Mouse (Mus musculus) kidney, adult 9 months (tissue): ENCODE measurements around the gene Gm10337.
A peak's percentile ranks its signal among the peaks of the same experiment; 100 is the strongest.

ENCODE experiments used
- DNase-seq: peaks from one replicate; pipeline ENCODE4 v3.0.0; 2022

The Gm10337 gene

GRCm38 (mm10) chr15:102500479-102500878 is 3.0 kb upstream of the Gm10337 start:
- DNase-seq = no peak

- no peak for DNase-seq
Observed at GRCm38 (mm10) chr15:102501084-102501814, 2.3 kb upstream of the Gm10337 start.

GRCm38 (mm10) chr15:102502254-102502840 is 1.2 kb upstream of the Gm10337 start:
- peak; percentile 47 for DNase-seq

- no peak for DNase-seq
Observed at GRCm38 (mm10) chr15:102503924-102504782, 631 bp downstream of the Gm10337 start.

GRCm38 (mm10) chr15:102505073-102505769 is 1.7 kb downstream of the Gm10337 start:
- no peak for DNase-seq

GRCm38 (mm10) chr15:102505770-102506463 is 2.4 kb downstream of the Gm10337 start:
- DNase-seq = no peak

- DNase-seq = no peak
Observed at GRCm38 (mm10) chr15:102506464-102506830, 2.9 kb downstream of the Gm10337 start.

- DNase-seq = no peak
Observed at GRCm38 (mm10) chr15:102506864-102507263, 3.3 kb downstream of the Gm10337 start.

- DNase-seq = no peak
Observed at GRCm38 (mm10) chr15:102507561-102507960, 4.0 kb downstream of the Gm10337 start.

GRCm38 (mm10) chr15:102508336-102508735 is 4.8 kb downstream of the Gm10337 start:
- DNase-seq = no peak

- DNase-seq = no peak
Observed at GRCm38 (mm10) chr15:102510110-102510509, 6.6 kb downstream of the Gm10337 start.

GRCm38 (mm10) chr15:102510590-102511284 is 7.2 kb downstream of the Gm10337 start:
- peak; percentile 84 for DNase-seq

- DNase-seq = no peak
Observed at GRCm38 (mm10) chr15:102511285-102511833, 7.8 kb downstream of the Gm10337 start.

- no peak for DNase-seq
Observed at GRCm38 (mm10) chr15:102512010-102512409, 8.5 kb downstream of the Gm10337 start.

GRCm38 (mm10) chr15:102512471-102512870 is 8.9 kb downstream of the Gm10337 start:
- DNase-seq = no peak

GRCm38 (mm10) chr15:102513004-102513403 is 9.5 kb downstream of the Gm10337 start:
- no peak for DNase-seq

- no peak for DNase-seq
Observed at GRCm38 (mm10) chr15:102515261-102515660, 11.7 kb downstream of the Gm10337 start.

- DNase-seq = no peak
Observed at GRCm38 (mm10) chr15:102515791-102516190, 12.3 kb downstream of the Gm10337 start.

GRCm38 (mm10) chr15:102516293-102516692 is 12.8 kb downstream of the Gm10337 start:
- DNase-seq = no peak

GRCm38 (mm10) chr15:102516728-102517404 is 13.3 kb downstream of the Gm10337 start, which contains the start of gene Map3k12:
Gene Map3k12 (minus strand): TSS chr15:102517064.
- peak; percentile 64 for DNase-seq

- DNase-seq = no peak
Observed at GRCm38 (mm10) chr15:102517631-102517975, 14.1 kb downstream of the Gm10337 start.
